Mouse (Mus musculus) hindbrain, embryonic 10.5 days (tissue): ENCODE measurements around the gene Gstt3. TPM values are rescaled to one million over a fixed set of nuclear protein-coding genes. Genes with fewer than 3 reads are reported as not detected.

ENCODE experiments used
- DNase-seq: peaks from one replicate; pipeline ENCODE4 v3.0.0-alpha.2; 2017; ENCODE audit warnings: low spot score
- H3K27ac ChIP-seq: fragments of 300-500 bp; sonication (generic); 2 replicates; pipeline ENCODE4 v1.5.1; 2016; ENCODE audit warnings: mild to moderate bottlenecking, moderate library complexity
- H3K27me3 ChIP-seq: fragments of 300-500 bp; sonication (generic); 2 replicates; pipeline ENCODE4 v1.6.1; 2016; ENCODE audit warnings: mild to moderate bottlenecking; ENCODE audit not compliant: poor library complexity, insufficient read depth, severe bottlenecking
- H3K36me3 ChIP-seq: fragments of 300-500 bp; sonication (generic); 2 replicates; pipeline ENCODE4 v1.6.1; 2016; ENCODE audit warnings: mild to moderate bottlenecking, moderate library complexity
- H3K4me1 ChIP-seq: fragments of 300-500 bp; sonication (generic); replicated peaks from 2 replicates; pipeline ENCODE4 v1.6.1; 2016; ENCODE audit warnings: mild to moderate bottlenecking
- H3K4me3 ChIP-seq: fragments of 300-500 bp; sonication (generic); 2 replicates; pipeline ENCODE4 v1.5.1; 2016; ENCODE audit warnings: mild to moderate bottlenecking, moderate library complexity
- H3K9me3 ChIP-seq: fragments of 300-500 bp; sonication (generic); 2 replicates; pipeline ENCODE4 v1.6.1; 2016; ENCODE audit warnings: mild to moderate bottlenecking, moderate library complexity
- WGBS: fragments of 180-500 bp; shearing (Covaris S2); methylation state at CpG from one replicate; pipeline ENCODE4 v1.1.7; 2016; 5-methylcytosine and 5-hydroxymethylcytosine counted together
- polyA plus RNA-seq: library from polyadenylated mRNA; unstranded; fragments of >200 nt; fragmentation: Nextera tagmentation; extraction: Ambion mirVana; gene quantifications from 2 replicates; pipeline ENCODE4 v1.2.1, GENCODE M21; 2016

The Gstt3 gene
- polyA plus RNA-seq, 1 experiment from 2014 or later = 1.9 TPM

DNA sequence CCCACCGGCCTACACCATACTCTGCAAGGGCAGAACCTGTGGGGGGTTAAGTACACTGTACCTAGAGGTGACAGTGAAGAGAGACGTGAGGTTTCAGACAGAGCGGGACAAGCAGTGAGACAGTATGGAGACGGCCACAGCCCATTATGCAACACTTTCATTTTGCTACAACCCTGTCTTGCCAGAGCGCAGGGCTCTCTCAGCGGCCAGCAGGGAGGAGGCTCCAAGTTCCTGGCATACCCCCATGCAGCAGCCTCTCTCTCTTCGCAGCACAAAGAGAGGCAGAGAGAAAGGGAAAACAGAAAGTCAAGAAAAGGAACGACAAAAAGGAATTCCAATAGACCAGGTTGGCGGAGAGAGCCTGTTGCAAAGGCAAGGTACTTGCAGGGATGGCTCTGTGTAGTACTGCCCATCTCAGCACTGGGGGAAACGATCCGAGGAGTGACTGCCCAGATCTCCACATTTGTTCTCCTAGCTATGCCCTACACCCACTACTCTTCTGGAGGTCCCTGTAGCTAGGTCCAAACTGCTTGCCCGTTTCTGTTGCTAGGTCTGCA lies 16.5 kb upstream of the Gstt3 start:
- H3K4me3 ChIP-seq = peak overlapping the region; percentile 52
- H3K9me3 ChIP-seq = no peaks in the 10 kb centered on the region
- H3K4me1 ChIP-seq = peaks cover 31% of the 10 kb centered on the region
- H3K27ac ChIP-seq = peak overlapping the region; percentile 64; the same call in 1 of the 2 replicates
- no peaks in the 10 kb centered on the region for H3K36me3 ChIP-seq
- H3K27me3 ChIP-seq = peaks cover 24% of the 10 kb centered on the region
- 2% methylated on average over 12 of the region's 12 CpGs for WGBS
- peak; percentile 42 for DNase-seq

DNA sequence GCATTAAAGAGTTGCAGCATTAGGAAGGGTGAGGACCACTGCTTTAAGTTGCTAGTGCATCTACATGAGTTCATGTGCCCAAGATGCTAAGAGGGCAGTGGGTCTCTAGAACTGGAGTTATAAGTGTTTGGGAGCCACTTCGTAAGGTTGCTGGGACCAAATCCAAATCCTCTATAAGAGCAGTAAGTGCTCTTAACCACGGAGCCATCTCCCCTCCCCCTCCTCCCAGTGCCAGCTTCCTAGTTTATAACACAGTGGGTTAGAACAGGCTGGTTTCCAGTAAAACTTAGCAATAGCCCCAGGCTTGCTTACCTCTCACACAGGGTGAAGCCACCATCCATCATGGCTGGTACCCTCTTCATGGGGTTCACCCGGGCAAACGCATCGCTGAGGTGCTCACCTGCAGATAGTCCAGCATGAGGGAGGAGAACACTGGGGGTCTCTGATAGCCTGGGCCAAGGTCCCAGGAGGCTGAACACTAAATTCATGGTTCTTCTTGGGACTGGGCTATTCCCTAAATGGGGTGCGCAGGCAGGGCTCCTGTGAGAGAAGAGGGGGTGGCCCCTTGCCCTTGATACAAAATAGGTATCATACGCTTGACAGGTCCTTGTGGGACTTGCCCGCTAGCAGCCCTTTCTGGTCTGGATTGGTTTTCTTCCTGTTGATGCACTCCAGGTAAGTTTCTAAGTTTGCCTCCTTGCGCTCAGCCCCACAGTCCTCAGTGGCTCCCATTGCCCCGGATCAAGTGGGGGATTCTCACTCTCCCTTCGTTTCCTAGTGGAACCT lies 15.7 kb upstream of the Gstt3 start:
- Histone ChIP-seq H3K4me1 (peaks cover 31% of the 10 kb centered on the region), H3K9me3 (no peaks in the 10 kb centered on the region), H3K27me3 (peaks cover 24% of the 10 kb centered on the region), H3K36me3 (no peaks in the 10 kb centered on the region), H3K27ac (peak overlapping the region; percentile 64; the same call in 1 of the 2 replicates), H3K4me3 (peak overlapping the region; percentile 52)
- no peak for DNase-seq
- WGBS = 44% methylated on average over 11 of the region's 11 CpGs

DNA sequence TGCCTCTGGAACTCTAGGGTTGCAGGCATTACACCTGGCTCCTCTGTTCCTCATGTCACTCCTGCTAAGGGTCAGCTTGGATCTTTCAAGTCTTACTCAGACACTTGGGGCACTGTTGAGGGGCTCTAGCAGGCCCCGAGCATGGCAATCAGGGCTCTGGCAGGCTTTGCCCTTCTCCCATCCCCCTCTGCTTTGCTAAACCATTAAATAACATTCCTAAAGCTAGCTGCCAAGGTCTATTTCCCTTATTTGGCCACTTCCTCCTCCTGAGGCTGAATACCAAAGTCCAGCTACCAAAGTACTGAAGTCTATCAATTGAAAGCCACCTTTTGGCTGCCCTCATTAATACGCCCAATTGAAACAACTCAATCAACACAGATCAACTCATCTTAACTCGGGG lies 13.7 kb upstream of the Gstt3 start:
- Histone ChIP-seq H3K4me1 (peaks cover 35% of the 10 kb centered on the region), H3K9me3 (no peaks in the 10 kb centered on the region), H3K36me3 (no peaks in the 10 kb centered on the region), H3K27ac (no peak overlapping the region), H3K27me3 (peaks cover 24% of the 10 kb centered on the region), H3K4me3 (no peak overlapping the region)
- DNase-seq = no peak
- 42% methylated on average over 3 of the region's 3 CpGs for WGBS

DNA sequence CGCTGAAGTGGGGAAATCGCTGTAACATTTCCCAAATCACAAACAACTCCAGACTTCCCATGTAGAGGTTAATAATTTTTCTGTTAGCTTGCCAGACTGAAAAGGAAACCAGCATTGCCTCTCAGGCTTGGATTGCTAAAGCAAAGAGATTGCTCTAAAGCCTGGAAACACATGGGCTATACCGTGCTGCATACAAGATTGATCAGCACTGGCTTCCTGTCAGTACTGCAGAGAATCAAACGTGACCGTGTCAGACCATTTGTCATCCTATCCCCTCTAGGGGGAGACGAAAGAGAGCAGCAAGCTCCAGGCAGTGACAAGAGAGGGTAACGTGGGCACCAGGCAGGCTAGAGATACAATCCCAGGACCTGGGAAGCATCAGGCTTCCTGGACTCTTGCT lies 9.6 kb upstream of the Gstt3 start:
- Histone ChIP-seq H3K27me3 (no peaks in the 10 kb centered on the region), H3K4me1 (peaks cover 16% of the 10 kb centered on the region), H3K27ac (no peak overlapping the region), H3K4me3 (no peak overlapping the region), H3K36me3 (no peaks in the 10 kb centered on the region), H3K9me3 (no peaks in the 10 kb centered on the region)
- DNase-seq = no peak
- WGBS = 27% methylated on average over 7 of the region's 7 CpGs

DNA sequence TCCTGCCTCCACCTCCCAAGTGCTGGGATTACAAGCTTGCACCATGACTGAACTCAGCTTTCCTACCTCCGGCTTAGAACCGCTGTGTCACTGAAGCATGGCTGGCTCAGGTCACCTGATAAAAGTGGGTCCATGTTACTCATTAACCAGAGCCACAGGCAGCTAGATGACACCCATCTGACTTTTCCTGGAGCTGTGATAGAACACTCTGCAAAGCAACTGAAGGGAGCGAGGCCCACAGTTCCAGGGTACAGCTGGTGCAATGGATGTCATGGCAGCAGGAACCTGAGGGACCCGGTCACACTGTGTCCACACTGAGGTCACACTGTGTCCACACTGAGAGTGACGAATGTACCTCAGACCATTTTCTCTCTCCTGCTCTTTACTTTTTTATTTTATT lies 8.6 kb upstream of the Gstt3 start:
- Histone ChIP-seq H3K9me3 (no peaks in the 10 kb centered on the region), H3K4me1 (peaks cover 10% of the 10 kb centered on the region; the same call in 1 of the 2 replicates), H3K4me3 (no peak overlapping the region), H3K36me3 (no peaks in the 10 kb centered on the region), H3K27me3 (0 out of 2 replicates have a peak, but pooled peaks cover 2% of the 10 kb centered on the region), H3K27ac (no peak overlapping the region)
- no peak for DNase-seq
- WGBS = 90% methylated on average over 5 of the region's 5 CpGs

DNA sequence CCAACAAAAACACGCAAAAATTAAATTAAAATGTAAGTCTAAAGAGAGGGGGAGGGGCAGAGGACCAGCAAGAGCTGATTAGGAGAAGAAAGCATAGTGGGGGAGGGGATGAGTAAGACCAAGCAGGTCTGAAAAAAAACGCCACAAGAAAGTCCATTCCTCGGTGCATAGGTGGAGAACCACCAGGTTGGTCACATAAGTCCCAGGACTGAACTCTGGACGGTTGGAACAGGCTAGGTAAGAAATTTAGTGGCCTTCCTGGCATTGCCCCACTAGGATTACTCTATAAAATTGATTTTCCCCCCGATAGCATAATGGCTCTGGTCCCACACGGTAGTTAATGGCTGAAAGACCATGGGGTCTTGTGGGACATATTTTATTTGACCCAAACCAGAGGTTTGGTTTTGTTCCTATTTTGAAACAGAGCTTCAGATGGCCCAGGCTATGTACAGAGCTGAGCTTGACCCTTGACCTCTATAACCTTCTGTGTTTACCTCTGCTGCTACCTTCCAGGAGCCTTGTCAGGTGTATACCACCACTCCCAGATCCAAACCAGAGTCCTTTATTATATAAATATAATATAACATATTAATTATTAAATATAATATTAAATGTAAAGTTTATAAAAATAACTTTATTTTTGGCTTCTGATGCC lies 8.0 kb upstream of the Gstt3 start:
- H3K4me1 ChIP-seq = 0 out of 2 replicates have a peak, but pooled peaks cover 4% of the 10 kb centered on the region
- no peak overlapping the region for H3K27ac ChIP-seq
- 0 out of 2 replicates have a peak, but pooled peaks cover 4% of the 10 kb centered on the region for H3K27me3 ChIP-seq
- no peak for DNase-seq
- no peak overlapping the region for H3K4me3 ChIP-seq
- H3K36me3 ChIP-seq = no peaks in the 10 kb centered on the region
- H3K9me3 ChIP-seq = no peaks in the 10 kb centered on the region
- 80% methylated on average over 6 of the region's 6 CpGs for WGBS

DNA sequence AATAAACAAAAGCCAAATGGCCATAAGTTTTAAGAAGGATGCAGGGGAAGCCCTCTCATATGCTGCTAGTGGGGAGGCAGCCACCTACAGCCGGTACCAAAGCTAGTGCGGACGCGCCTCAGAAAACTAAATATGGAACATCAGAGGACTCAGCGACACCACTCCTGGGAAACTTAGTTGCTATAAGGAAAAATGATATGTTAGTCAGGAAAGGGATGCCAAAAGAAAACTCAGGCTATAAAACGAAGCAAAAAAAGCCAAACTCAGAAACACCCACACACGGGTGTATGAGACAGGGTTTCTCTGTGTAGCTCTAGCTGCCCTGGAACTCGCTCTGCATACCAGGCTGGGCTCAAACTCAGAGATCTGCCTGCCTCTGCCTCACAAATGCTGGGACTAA lies 7.1 kb upstream of the Gstt3 start:
- H3K27me3 ChIP-seq = 0 out of 2 replicates have a peak, but pooled peaks cover 4% of the 10 kb centered on the region
- H3K36me3 ChIP-seq = no peaks in the 10 kb centered on the region
- H3K4me1 ChIP-seq = 0 out of 2 replicates have a peak, but pooled peaks cover 4% of the 10 kb centered on the region
- no peak overlapping the region for H3K27ac ChIP-seq
- WGBS = 95% methylated on average over 8 of the region's 8 CpGs
- no peak for DNase-seq
- H3K9me3 ChIP-seq = no peaks in the 10 kb centered on the region
- H3K4me3 ChIP-seq = no peak overlapping the region

DNA sequence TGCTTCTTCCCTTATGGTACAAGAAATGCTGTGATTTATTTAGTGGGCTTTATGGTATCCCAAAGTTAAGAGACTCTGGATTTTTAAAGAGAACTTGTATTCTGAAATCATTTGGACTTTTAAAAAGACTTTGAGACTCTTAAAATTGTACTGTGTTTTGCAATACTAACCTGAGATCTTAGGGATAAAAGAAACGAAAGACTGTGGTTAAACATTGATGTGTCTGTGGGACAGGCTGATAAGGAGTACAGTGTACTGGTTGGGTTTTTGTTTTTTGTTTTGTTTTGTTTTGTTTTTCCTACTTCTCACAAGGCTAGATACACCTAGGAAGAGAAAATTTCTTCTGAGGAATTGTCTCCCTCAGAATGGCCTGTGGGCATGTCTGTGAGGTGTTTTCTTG lies 4.2 kb upstream of the Gstt3 start:
- 71% methylated on average over 1 of the region's 1 CpGs for WGBS
- H3K36me3 ChIP-seq = no peaks in the 10 kb centered on the region
- H3K4me1 ChIP-seq = peaks cover 9% of the 10 kb centered on the region
- H3K4me3 ChIP-seq = no peak overlapping the region
- no peaks in the 10 kb centered on the region for H3K9me3 ChIP-seq
- no peak for DNase-seq
- no peak overlapping the region for H3K27ac ChIP-seq
- H3K27me3 ChIP-seq = peaks cover 28% of the 10 kb centered on the region

DNA sequence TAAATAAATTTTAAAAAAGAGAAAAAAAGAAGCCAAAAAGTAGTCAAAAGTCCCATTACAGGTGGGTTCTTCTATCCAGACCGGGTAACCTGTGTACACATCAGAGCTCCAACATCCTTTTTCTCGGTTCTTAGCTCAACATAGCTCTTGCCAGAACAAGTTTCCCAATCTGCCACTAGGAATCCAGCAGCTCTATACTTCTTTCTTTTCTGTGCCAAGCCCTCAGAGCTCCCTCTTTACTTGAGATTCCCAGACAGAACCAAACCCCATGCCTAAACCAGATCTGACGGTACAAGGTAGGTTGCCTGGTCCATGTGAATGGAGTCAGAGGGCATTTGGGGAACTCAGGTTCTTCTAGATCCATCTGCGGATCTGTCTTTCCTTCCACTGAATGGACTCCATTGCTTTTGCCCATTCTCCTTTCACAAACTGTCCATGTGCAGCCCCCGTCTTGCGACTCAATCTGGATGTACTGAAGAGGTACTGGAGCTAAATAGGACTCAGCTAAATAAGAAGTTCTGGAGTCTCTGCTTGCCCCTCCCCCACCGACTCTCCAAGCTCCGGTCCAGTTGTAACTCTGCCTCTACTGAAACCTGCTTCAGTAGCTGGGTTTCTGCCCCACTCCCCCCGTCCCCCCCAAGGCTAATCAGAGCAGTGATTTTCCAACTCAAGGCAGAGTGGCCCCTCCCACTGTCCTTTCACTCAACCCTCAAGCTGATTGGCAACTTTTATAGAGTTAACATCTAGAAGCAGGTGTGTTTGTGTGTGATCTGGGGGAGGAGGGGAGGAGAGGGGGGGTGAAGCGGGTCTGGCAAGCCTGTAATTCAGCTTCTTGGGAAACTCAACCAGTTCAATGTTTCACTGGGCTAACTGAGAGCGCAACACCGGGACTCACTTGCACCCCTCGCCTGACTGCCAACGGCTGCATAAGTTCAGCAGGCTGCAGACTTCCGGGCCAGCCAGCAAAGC lies 1.7 kb downstream of the Gstt3 start:
- DNase-seq = no peak
- peak overlapping the region; percentile 20; the same call in 1 of the 2 replicates for H3K4me3 ChIP-seq

DNA sequence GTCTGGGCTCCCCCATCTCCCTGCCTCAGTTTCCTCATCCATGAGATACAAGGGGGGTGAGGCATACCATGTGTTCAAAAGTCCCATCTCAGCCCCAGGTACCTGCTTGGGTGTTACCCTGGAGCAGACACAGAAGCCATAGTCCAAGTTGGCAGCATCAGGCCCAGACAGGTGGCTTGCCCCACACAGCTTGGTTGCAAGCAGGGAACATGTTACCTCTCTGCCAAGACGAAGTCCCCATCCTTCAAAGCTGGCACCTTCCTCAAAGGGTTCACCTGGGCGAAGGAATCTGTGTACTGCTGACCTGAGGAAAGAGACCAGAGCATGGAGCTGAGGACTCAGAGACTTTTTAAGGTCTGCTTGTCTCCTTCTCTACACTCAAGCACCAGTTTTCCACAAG lies 3.3 kb downstream of the Gstt3 start:
- no peak for DNase-seq
- no peak overlapping the region for H3K4me3 ChIP-seq
- H3K27me3 ChIP-seq = peaks cover 54% of the 10 kb centered on the region
- WGBS = 80% methylated on average over 2 of the region's 2 CpGs
- no peaks in the 10 kb centered on the region for H3K9me3 ChIP-seq
- no peaks in the 10 kb centered on the region for H3K36me3 ChIP-seq
- H3K27ac ChIP-seq = no peak overlapping the region
- H3K4me1 ChIP-seq = peaks cover 25% of the 10 kb centered on the region

More for the DNA sequence above, 1.7 kb downstream of the Gstt3 start:
- Histone ChIP-seq H3K36me3 (no peaks in the 10 kb centered on the region), H3K27me3 (peaks cover 54% of the 10 kb centered on the region), H3K4me1 (peaks cover 17% of the 10 kb centered on the region), H3K9me3 (no peaks in the 10 kb centered on the region), H3K27ac (no peak overlapping the region)
- WGBS = 49% methylated on average over 15 of the region's 15 CpGs

DNA sequence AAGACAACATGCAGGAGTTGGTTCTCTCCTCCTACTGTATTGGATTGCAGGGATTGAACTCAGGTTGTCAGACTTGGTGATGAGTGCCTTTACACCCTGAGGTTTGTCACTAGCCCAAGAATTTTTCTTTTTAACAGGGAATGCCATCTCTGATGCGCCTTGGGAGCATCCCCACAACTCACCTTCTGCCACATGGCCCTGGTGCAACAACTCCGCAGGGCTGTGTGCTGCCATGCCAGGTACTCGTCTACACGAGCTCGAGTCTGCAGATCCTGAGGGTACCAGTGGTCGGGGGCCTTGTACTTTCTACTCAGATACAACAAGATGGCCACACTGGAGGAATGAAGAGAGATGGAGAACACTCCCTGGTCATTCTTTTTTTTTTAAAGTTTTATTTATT lies 4.7 kb downstream of the Gstt3 start:
- peaks cover 41% of the 10 kb centered on the region for H3K27me3 ChIP-seq
- H3K4me3 ChIP-seq = no peak overlapping the region
- H3K9me3 ChIP-seq = no peaks in the 10 kb centered on the region
- no peak overlapping the region for H3K27ac ChIP-seq
- DNase-seq = no peak
- H3K36me3 ChIP-seq = no peaks in the 10 kb centered on the region
- H3K4me1 ChIP-seq = peaks cover 34% of the 10 kb centered on the region
- WGBS = 86% methylated on average over 6 of the region's 6 CpGs

DNA sequence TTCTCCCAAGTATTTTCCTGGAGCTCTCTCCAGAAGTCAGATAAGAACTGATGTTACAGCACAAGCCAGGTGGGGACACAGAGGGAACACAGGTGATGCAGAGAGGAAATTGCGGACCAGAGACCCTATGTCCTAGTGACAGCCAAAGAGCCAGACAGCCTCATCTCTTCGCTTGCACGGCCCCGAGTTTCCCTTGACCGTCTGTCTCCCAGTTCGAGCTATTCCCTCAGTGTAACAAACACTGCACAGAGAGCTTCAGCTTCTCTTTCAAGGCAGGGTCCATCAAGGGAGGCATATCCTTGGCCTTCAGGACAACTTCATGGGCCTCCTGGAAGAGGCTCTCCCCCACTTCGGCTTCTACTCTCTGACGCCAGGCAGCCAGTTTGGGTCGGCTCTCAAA lies 6.6 kb downstream of the Gstt3 start:
- H3K4me1 ChIP-seq = peaks cover 16% of the 10 kb centered on the region
- peaks cover 21% of the 10 kb centered on the region for H3K27me3 ChIP-seq
- 88% methylated on average over 9 of the region's 9 CpGs for WGBS
- H3K4me3 ChIP-seq = no peak overlapping the region
- DNase-seq = no peak
- peaks cover 6% of the 10 kb centered on the region; the same call in 1 of the 2 replicates for H3K36me3 ChIP-seq
- no peaks in the 10 kb centered on the region for H3K9me3 ChIP-seq
- H3K27ac ChIP-seq = no peak overlapping the region
